Mouse (Mus musculus) thymus, postnatal 10 days (tissue): ENCODE results near the gene Mfsd12.

ENCODE experiments used
- DNase-seq, 2 experiments: peaks; one replicate each; pipeline ENCODE4 v3.0.0; 2021; ENCODE audit warnings: low spot score in 2 of 2

The Mfsd12 gene

GRCm38 (mm10) chr10:81401521-81402226 is 44.4 kb downstream of the Mfsd12 start:
- DNase-seq: no peak

GRCm38 (mm10) chr10:81402227-81402765 is 45.0 kb downstream of the Mfsd12 start:
- no peak for DNase-seq

- no peak for DNase-seq
Observed at GRCm38 (mm10) chr10:81403511-81403910, 46.2 kb downstream of the Mfsd12 start.

GRCm38 (mm10) chr10:81404082-81404481 is 46.8 kb downstream of the Mfsd12 start:
- DNase-seq: no peak

GRCm38 (mm10) chr10:81404720-81405119 is 47.4 kb downstream of the Mfsd12 start:
- DNase-seq: no peak

- DNase-seq: peak; percentile 50 to 77
Observed at GRCm38 (mm10) chr10:81405588-81406201, 48.4 kb downstream of the Mfsd12 start.

GRCm38 (mm10) chr10:81406504-81407440 is 49.5 kb downstream of the Mfsd12 start:
- DNase-seq: no peak

- no peak for DNase-seq
Observed at GRCm38 (mm10) chr10:81407539-81408423, 50.5 kb downstream of the Mfsd12 start.

- DNase-seq: no peak
Observed at GRCm38 (mm10) chr10:81408424-81408729, 51.1 kb downstream of the Mfsd12 start.

GRCm38 (mm10) chr10:81408871-81409291 is 51.6 kb downstream of the Mfsd12 start:
- peak in 1 of 2 experiments; percentile 75 for DNase-seq

- no peak for DNase-seq
Observed at GRCm38 (mm10) chr10:81409330-81409729, 52.0 kb downstream of the Mfsd12 start.

- no peak for DNase-seq
Observed at GRCm38 (mm10) chr10:81410350-81410749, 53.1 kb downstream of the Mfsd12 start.

- DNase-seq: no peak
Observed at GRCm38 (mm10) chr10:81410981-81411380, 53.7 kb downstream of the Mfsd12 start.

- no peak for DNase-seq
Observed at GRCm38 (mm10) chr10:81411471-81412400, 54.4 kb downstream of the Mfsd12 start.

GRCm38 (mm10) chr10:81412586-81413309 is 55.5 kb downstream of the Mfsd12 start:
- no peak for DNase-seq

GRCm38 (mm10) chr10:81413310-81414261 is 56.3 kb downstream of the Mfsd12 start:
- no peak for DNase-seq

- no peak for DNase-seq
Observed at GRCm38 (mm10) chr10:81414682-81415081, 57.4 kb downstream of the Mfsd12 start.

GRCm38 (mm10) chr10:81415146-81415545 is 57.9 kb downstream of the Mfsd12 start:
- DNase-seq: no peak
